Mouse (Mus musculus) MEL (cell line): ENCODE data around the gene Hlcs. TPM values are rescaled to one million over a fixed set of nuclear protein-coding genes. Genes with fewer than 3 reads are reported as not detected.

Experiments used
- DNase-seq: peaks from one replicate; pipeline ENCODE4 v3.0.0; 2011; ENCODE audit warnings: low read depth, low spot score
- H3K27ac ChIP-seq: 2 replicates; pipeline ENCODE4 v1.5.1; 2012; ENCODE audit warnings: low read depth, mild to moderate bottlenecking, control low read depth, low read length, moderate library complexity; ENCODE audit not compliant: control insufficient read depth
- H3K27me3 ChIP-seq, 2 experiments: fragments of 150-350 bp in 1 of 2; sonication (generic) in 1 of 2; 2 replicates each; pipeline ENCODE4 v1.6.1; 2012; ENCODE audit warnings: low read length in 2 of 2, mild to moderate bottlenecking in 2 of 2, improper control_type of control experiment in 1 of 2, moderate library complexity in 1 of 2; ENCODE audit not compliant: insufficient read depth in 2 of 2, control insufficient read depth in 1 of 2
- H3K36me3 ChIP-seq, 2 experiments: 2 replicates each; pipeline ENCODE4 v1.6.1; 2012 to 2014; ENCODE audit warnings: low read length in 2 of 2, improper control_type of control experiment in 1 of 2, inconsistent platforms in 1 of 2, mild to moderate bottlenecking in 1 of 2; ENCODE audit not compliant: insufficient read depth in 2 of 2, control insufficient read depth in 1 of 2
- H3K4me1 ChIP-seq, 2 experiments: fragments of 150-350 bp in 1 of 2; sonication (generic) in 1 of 2; 2 replicates each; pipeline ENCODE4 v1.6.1; 2012; ENCODE audit warnings: low read length in 2 of 2, improper control_type of control experiment in 1 of 2, mild to moderate bottlenecking in 1 of 2; ENCODE audit not compliant: insufficient read depth in 2 of 2, control insufficient read depth in 1 of 2
- H3K4me3 ChIP-seq, 2 experiments: fragments of 150-350 bp in 1 of 2; sonication (generic) in 1 of 2; 2 replicates each; pipeline ENCODE4 v1.5.1; 2012; ENCODE audit warnings: low read depth in 2 of 2, low read length in 2 of 2, mild to moderate bottlenecking in 2 of 2, moderate library complexity in 2 of 2, control low read depth in 1 of 2, improper control_type of control experiment in 1 of 2; ENCODE audit not compliant: control insufficient read depth in 1 of 2, insufficient read depth in 1 of 2
- H3K79me2 ChIP-seq: 2 replicates; pipeline ENCODE4 v1.6.1; 2012; ENCODE audit warnings: mild to moderate bottlenecking, low read length, moderate library complexity; ENCODE audit not compliant: control insufficient read depth, poor library complexity, insufficient read depth
- H3K9ac ChIP-seq: 2 replicates; pipeline ENCODE4 v1.6.1; 2012; ENCODE audit warnings: low read depth, mild to moderate bottlenecking, control low read depth, low read length, moderate library complexity; ENCODE audit not compliant: control insufficient read depth, poor library complexity, severe bottlenecking
- H3K9me3 ChIP-seq: fragments of 150-350 bp; sonication (generic); replicated peaks from 2 replicates; pipeline ENCODE4 v1.6.1; 2012; ENCODE audit warnings: mild to moderate bottlenecking, low read length, improper control_type of control experiment, moderate library complexity; ENCODE audit not compliant: insufficient read depth
- BHLHE40 ChIP-seq: IDR thresholded peaks from 2 replicates; pipeline ENCODE4 v1.6.1; 2012; ENCODE audit warnings: low read depth, mild to moderate bottlenecking, inconsistent platforms, low read length, improper control_type of control experiment, borderline replicate concordance
- CHD2 ChIP-seq: IDR thresholded peaks from 2 replicates; pipeline ENCODE4 v1.6.1; 2011; ENCODE audit warnings: low read length, improper control_type of control experiment
- ELF1 ChIP-seq: IDR thresholded peaks from 2 replicates; pipeline ENCODE4 v1.6.1; 2014; ENCODE audit warnings: low read depth, mild to moderate bottlenecking, inconsistent platforms, low read length, improper control_type of control experiment, moderate library complexity
- ETS1 ChIP-seq: IDR thresholded peaks from 2 replicates; pipeline ENCODE4 v1.6.1; 2012; ENCODE audit warnings: low read depth, mild to moderate bottlenecking, inconsistent platforms, low read length, improper control_type of control experiment, moderate library complexity
- GABPA ChIP-seq: IDR thresholded peaks from 2 replicates; pipeline ENCODE4 v1.6.1; 2012; ENCODE audit warnings: low read depth, mild to moderate bottlenecking, inconsistent platforms, low read length, improper control_type of control experiment, moderate library complexity
- GATA1 ChIP-seq: IDR thresholded peaks from 2 replicates; pipeline ENCODE4 v1.6.1; 2011; ENCODE audit warnings: low read depth, low read length, improper control_type of control experiment
- HCFC1 ChIP-seq: IDR thresholded peaks from 2 replicates; pipeline ENCODE4 v1.6.1; 2012; ENCODE audit warnings: low read depth, mild to moderate bottlenecking, inconsistent platforms, low read length, improper control_type of control experiment, moderate library complexity
- JUND ChIP-seq: IDR thresholded peaks from 2 replicates; pipeline ENCODE4 v1.6.1; 2011; ENCODE audit warnings: low read depth, mild to moderate bottlenecking, improper control_type of control experiment, low read length
- KAT2A ChIP-seq: conservative IDR thresholded peaks from 2 replicates; pipeline ENCODE4 v1.6.1; 2012; ENCODE audit warnings: low read depth, low read length, improper control_type of control experiment, inconsistent platforms
- MAZ ChIP-seq: IDR thresholded peaks from 2 replicates; pipeline ENCODE4 v1.6.1; 2012; ENCODE audit warnings: low read depth, mild to moderate bottlenecking, inconsistent platforms, low read length, improper control_type of control experiment
- MYB ChIP-seq: IDR thresholded peaks from 2 replicates; pipeline ENCODE4 v1.6.1; 2011; ENCODE audit warnings: mild to moderate bottlenecking, low read depth, low read length, improper control_type of control experiment
- NELFE ChIP-seq: IDR thresholded peaks from 2 replicates; pipeline ENCODE4 v1.6.1; 2011; ENCODE audit warnings: low read depth, low read length, improper control_type of control experiment
- POLR2A ChIP-seq, 2 experiments: IDR thresholded peaks; 2 replicates each; pipeline ENCODE4 v1.6.1; 2011 to 2012; ENCODE audit warnings: low read length in 2 of 2, mild to moderate bottlenecking in 2 of 2, control low read depth in 1 of 2, improper control_type of control experiment in 1 of 2, low read depth in 1 of 2, moderate library complexity in 1 of 2; ENCODE audit not compliant: control insufficient read depth in 1 of 2, insufficient read depth in 1 of 2, poor library complexity in 1 of 2
- RAD21 ChIP-seq: IDR thresholded peaks from 2 replicates; pipeline ENCODE4 v1.6.1; 2011; ENCODE audit warnings: mild to moderate bottlenecking, low read depth, low read length, improper control_type of control experiment
- RCOR1 ChIP-seq: IDR thresholded peaks from 2 replicates; pipeline ENCODE4 v1.6.1; 2012; ENCODE audit warnings: low read depth, mild to moderate bottlenecking, inconsistent platforms, low read length, improper control_type of control experiment
- SIN3A ChIP-seq: IDR thresholded peaks from 2 replicates; pipeline ENCODE4 v1.6.1; 2012; ENCODE audit warnings: low read length, improper control_type of control experiment, inconsistent platforms
- SMC3 ChIP-seq: IDR thresholded peaks from 2 replicates; pipeline ENCODE4 v1.6.1; 2011; ENCODE audit warnings: low read depth, low read length, improper control_type of control experiment
- TCF12 ChIP-seq: IDR thresholded peaks from 2 replicates; pipeline ENCODE4 v1.6.1; 2014; ENCODE audit warnings: low read depth, mild to moderate bottlenecking, inconsistent platforms, low read length, improper control_type of control experiment, moderate library complexity
- UBTF ChIP-seq: IDR thresholded peaks from 2 replicates; pipeline ENCODE4 v1.6.1; 2012; ENCODE audit warnings: low read depth, mild to moderate bottlenecking, inconsistent platforms, low read length, improper control_type of control experiment, moderate library complexity, borderline replicate concordance; ENCODE audit not compliant: insufficient read depth
- USF1 ChIP-seq: IDR thresholded peaks from 2 replicates; pipeline ENCODE4 v1.6.1; 2014; ENCODE audit warnings: low read depth, mild to moderate bottlenecking, inconsistent platforms, low read length, improper control_type of control experiment, moderate library complexity
- polyA plus RNA-seq, 2 experiments: library from polyadenylated mRNA; stranded (reverse) in 1 of 2; unstranded in 1 of 2; fragments of >175 nt in 1 of 2; fragments of >200 nt in 1 of 2; gene quantifications; 2 replicates each; pipeline versions ENCODE4 v1.2.1 to v1.2.4; 2012; ENCODE audit warnings: low replicate concordance in 2 of 2, low read depth in 1 of 2; ENCODE audit not compliant: insufficient read length in 2 of 2, insufficient read depth in 1 of 2, missing spikeins in 1 of 2
- total RNA-seq: library from RNA; depleted of rRNA; stranded (reverse); fragments of 300-350 nt; gene quantifications from 2 replicates; pipeline ENCODE4 v1.2.3, GENCODE M21; 2012

Hlcs gene
- total and polyA plus RNA-seq, 3 experiments, result 3.3 to 6.4 TPM; not detected in 1

- no peak overlapping the region for H3K9ac ChIP-seq
- no peaks in the 10 kb centered on the region for H3K4me1 ChIP-seq
- no peaks in the 10 kb centered on the region for H3K9me3 ChIP-seq
- H3K4me3 ChIP-seq, result no peak overlapping the region
- H3K36me3 ChIP-seq, result no peaks in the 10 kb centered on the region
- no peak for TF ChIP-seq SIN3A
- TF ChIP-seq MYB, result no peak
- TF ChIP-seq, all 39 proteins: peak for 0
- H3K27me3 ChIP-seq, result no peaks in the 10 kb centered on the region
- DNase-seq, result no peak
- H3K79me2 ChIP-seq, result no peaks in the 10 kb centered on the region
- H3K27ac ChIP-seq, result no peak overlapping the region
Measured at GRCm38 (mm10) chr16:94249666-94250065, 63.7 kb downstream of the Hlcs start.

DNA sequence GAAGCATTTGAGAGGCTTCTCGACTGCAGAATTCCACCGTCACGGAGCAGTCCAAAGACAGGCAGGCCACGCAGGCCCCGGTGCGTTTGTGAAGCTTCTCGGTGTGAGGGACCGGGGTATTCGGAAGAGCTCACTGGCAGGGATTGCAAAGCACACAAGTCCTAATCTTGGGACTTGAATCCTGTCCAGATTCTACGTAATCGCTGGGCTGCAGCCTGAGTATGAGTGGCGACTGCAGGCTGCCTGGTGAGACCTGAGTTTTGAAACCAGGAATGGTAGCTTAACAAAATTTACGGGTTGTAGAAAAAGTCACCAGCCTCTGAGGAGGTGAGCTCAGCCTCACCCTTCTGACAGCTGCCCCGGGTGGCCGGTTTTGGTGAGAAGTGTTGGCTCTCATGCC lies 64.7 kb downstream of the Hlcs start:
- H3K27ac ChIP-seq, result no peak overlapping the region
- H3K9me3 ChIP-seq, result no peaks in the 10 kb centered on the region
- H3K9ac ChIP-seq, result no peak overlapping the region
- no peaks in the 10 kb centered on the region for H3K36me3 ChIP-seq
- no peak for DNase-seq
- no peaks in the 10 kb centered on the region for H3K4me1 ChIP-seq
- no peaks in the 10 kb centered on the region for H3K27me3 ChIP-seq
- TF ChIP-seq NELFE (no peak), ELF1 (no peak), MAZ (no peak), USF1 (no peak), UBTF (no peak), RCOR1 (no peak), SIN3A (no peak), ETS1 (no peak), HCFC1 (no peak), GABPA (no peak), TCF12 (no peak), SMC3 (no peak), RAD21 (no peak), CHD2 (no peak), GATA1 (no peak), BHLHE40 (no peak), KAT2A (no peak), POLR2A (IDR thresholded peaks at IDR 0.05; ENCODE audit: control insufficient read depth in 1 of 2, insufficient read depth in 1 of 2, low read depth in 1 of 2, low read length in 2 of 2, poor library complexity in 1 of 2) (no peak), JUND (no peak)
- TF ChIP-seq, all 39 proteins: peak for 0
- Histone ChIP-seq H3K79me2 (no peaks in the 10 kb centered on the region), H3K4me3 (no peak overlapping the region)
